12 mouse cellular contexts compared by ENCODE assay signal in the genomic region with DNA sequence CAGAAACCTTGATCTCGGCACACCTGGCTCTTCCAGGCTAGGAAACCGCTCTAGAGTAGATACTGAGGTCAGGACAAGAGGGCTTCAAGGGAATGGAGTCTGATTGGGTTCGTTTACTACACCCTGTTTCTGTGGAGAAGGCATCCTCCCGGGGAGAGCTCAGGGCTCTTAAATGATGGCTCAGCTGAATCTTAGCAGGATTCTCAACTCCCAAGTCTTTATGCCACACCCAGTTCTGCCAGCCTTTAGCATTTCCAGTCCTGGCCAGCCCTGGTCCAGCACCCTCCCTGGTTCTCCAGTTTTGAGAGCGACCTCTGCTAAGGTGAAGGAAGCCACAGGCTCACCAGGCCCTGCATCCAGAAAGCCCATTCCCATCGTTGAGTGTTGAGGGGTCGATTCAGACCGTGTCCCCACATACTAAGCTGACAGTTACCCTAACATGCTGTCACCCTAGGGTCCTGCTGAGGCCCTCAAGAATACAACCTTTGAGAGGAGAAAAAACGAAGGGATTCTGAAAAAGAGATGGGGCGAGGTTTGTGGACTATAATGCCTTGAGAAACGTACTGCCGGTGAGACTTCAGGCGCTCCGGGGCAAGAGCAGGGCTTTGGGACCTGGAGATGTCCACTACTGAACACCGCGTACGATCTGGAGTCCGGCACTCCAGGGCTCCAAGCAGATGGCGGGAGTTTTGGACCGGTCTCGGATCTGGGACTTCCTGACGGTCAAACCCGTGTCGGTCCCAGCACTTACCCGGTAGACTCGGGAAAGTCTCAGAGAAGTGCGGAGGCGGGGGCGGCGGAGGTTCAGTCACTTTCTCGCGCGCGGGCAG. TPM values are rescaled to one million over a fixed set of nuclear protein-coding genes. Genes with fewer than 3 reads are reported as not detected.
DNase-seq lines count a peak whose midpoint lies in the region; ATAC-seq and TF ChIP-seq lines count a peak whose summit lies in the region.
"Had no signal": no experiment of that assay in that cellular context is flagged by ENCODE, and none has a peak within 500 bp of the region (broad histone marks: within the 10 kb centered on the region; RNA-seq: fewer than 3 reads in every experiment).

No protein-coding gene starts in this region.

- TF ChIP-seq EP300 in heart, adult 2 months (IDR thresholded peaks at IDR 0.05; ENCODE audit: insufficient read depth, low read depth, low read length): no peak
- TF ChIP-seq EP300 in ES-Bruce4 (IDR thresholded peaks at IDR 0.05; ENCODE audit: insufficient read depth, low read depth, low read length): no peak

- no peak for DNase-seq in heart, adult 2 months
- DNase-seq in heart, adult 8-10 months (ENCODE audit: low spot score): no peak
- DNase-seq in midbrain, embryonic 10.5 days (ENCODE audit: low spot score): peak; percentile 53
- DNase-seq in left cerebral cortex, postnatal 4 days: no peak
- no peak for DNase-seq in urinary bladder, postnatal 4 days (ENCODE audit: low spot score in 2 of 2)
- no peak for DNase-seq in yolk sac, embryonic 10.5 days (ENCODE audit: low spot score)
- DNase-seq: kidney, adult 11 months had no signal

- H3K9ac ChIP-seq in heart, adult 2 months (ENCODE audit: low read depth, low read length): no peak overlapping the region
- H3K9ac ChIP-seq in ES-Bruce4 (ENCODE audit: low read depth, poor library complexity, severe bottlenecking): peak overlapping the region; percentile 91
- H3K9ac ChIP-seq in hindbrain, embryonic 12.5 days: peak overlapping the region; percentile 72

- peak overlapping the region; percentile 86 for H3K4me2 ChIP-seq in hindbrain, embryonic 12.5 days (replicated peaks)

- 6% methylated on average over 33 of the region's 34 CpGs for WGBS in heart, adult 2 months
- WGBS in hindbrain, embryonic 12.5 days: 2% methylated on average over 34 of the region's 34 CpGs
- 5% methylated on average over 34 of the region's 34 CpGs for WGBS in midbrain, embryonic 10.5 days

- H3K36me3 ChIP-seq in heart, adult 2 months (ENCODE audit: control insufficient read depth, insufficient read depth, low read length): no peaks in the 10 kb centered on the region
- no peaks in the 10 kb centered on the region for H3K36me3 ChIP-seq in ES-Bruce4 (ENCODE audit: control insufficient read depth, insufficient read depth, low read length, poor library complexity, severe bottlenecking)
- no peaks in the 10 kb centered on the region for H3K36me3 ChIP-seq in hindbrain, embryonic 12.5 days
- H3K36me3 ChIP-seq in midbrain, embryonic 10.5 days: no peaks in the 10 kb centered on the region

- H3K27ac ChIP-seq in heart, adult 2 months: no peak overlapping the region
- no peak overlapping the region for H3K27ac ChIP-seq in ES-Bruce4 (ENCODE audit: insufficient read depth, low read length)
- H3K27ac ChIP-seq in hindbrain, embryonic 12.5 days: no peak overlapping the region
- no peak overlapping the region; the same call in 1 of the 2 replicates for H3K27ac ChIP-seq in midbrain, embryonic 10.5 days (replicated peaks)

- ATAC-seq in hindbrain, embryonic 12.5 days (ENCODE audit: low FRiP score): no peak

- H3K4me3 ChIP-seq in heart, adult 2 months: peak overlapping the region; percentile 36; the same call in 1 of the 2 replicates
- H3K4me3 ChIP-seq in ES-Bruce4 (ENCODE audit: low read depth, low read length): peak overlapping the region; percentile 58
- H3K4me3 ChIP-seq in hindbrain, embryonic 12.5 days: peak overlapping the region; percentile 53
- peak overlapping the region; percentile 60 for H3K4me3 ChIP-seq in midbrain, embryonic 10.5 days

- peaks cover 26% of the 10 kb centered on the region for H3K27me3 ChIP-seq in heart, adult 2 months (ENCODE audit: control insufficient read depth, insufficient read depth, low read length)
- peaks cover 18% of the 10 kb centered on the region for H3K27me3 ChIP-seq in ES-Bruce4 (ENCODE audit: control insufficient read depth, insufficient read depth, low read length, poor library complexity, severe bottlenecking)
- H3K27me3 ChIP-seq in hindbrain, embryonic 12.5 days: peaks cover 84% of the 10 kb centered on the region
- peaks cover 97% of the 10 kb centered on the region for H3K27me3 ChIP-seq in midbrain, embryonic 10.5 days (ENCODE audit: low read depth, poor library complexity, severe bottlenecking)

- no peaks in the 10 kb centered on the region for H3K9me3 ChIP-seq in ES-Bruce4 (replicated peaks; ENCODE audit: control insufficient read depth, insufficient read depth, low read length, poor library complexity, severe bottlenecking)
- H3K9me3 ChIP-seq in hindbrain, embryonic 12.5 days (replicated peaks): no peaks in the 10 kb centered on the region
- no peaks in the 10 kb centered on the region for H3K9me3 ChIP-seq in midbrain, embryonic 10.5 days (replicated peaks)

- TF ChIP-seq CTCF in heart, adult 2 months (IDR thresholded peaks at IDR 0.05): no peak
- TF ChIP-seq CTCF in ES-Bruce4 (IDR thresholded peaks at IDR 0.05; ENCODE audit: low read depth, low read length): no peak

- TF ChIP-seq POLR2A in heart, adult 2 months (IDR thresholded peaks at IDR 0.05; ENCODE audit: insufficient read depth, low read depth, low read length): no peak
- TF ChIP-seq POLR2A in ES-Bruce4 (IDR thresholded peaks at IDR 0.05; ENCODE audit: insufficient read depth, low read length): no peak

- no peaks in the 10 kb centered on the region for H3K79me2 ChIP-seq in heart, adult 2 months (replicated peaks; ENCODE audit: control insufficient read depth, insufficient read depth, low read length)

- intact Hi-C loops in heart, adult 2 months (cut with DNase I): no loop called here
- intact Hi-C loops in left cerebral cortex, postnatal 4 days (cut with DNase I): no loop called here

- H3K4me1 ChIP-seq in heart, adult 2 months (ENCODE audit: control insufficient read depth, insufficient read depth, low read length): no peaks in the 10 kb centered on the region
- peaks cover 1% of the 10 kb centered on the region for H3K4me1 ChIP-seq in ES-Bruce4 (ENCODE audit: control insufficient read depth, insufficient read depth, low read length)
- H3K4me1 ChIP-seq in hindbrain, embryonic 12.5 days: peaks cover 32% of the 10 kb centered on the region
- peaks cover 39% of the 10 kb centered on the region for H3K4me1 ChIP-seq in midbrain, embryonic 10.5 days

RNA-seq across cellular contexts. Expression of gene Gbx1, which starts 1.4 kb away (rescaled TPM):
- total RNA-seq in heart, adult 2 months (2021): not detected
- polyA plus RNA-seq in heart, adult 2 months (2012; rRNA removed): 0.06 TPM in 1 of 2 replicates, not detected in the other
- not detected for total RNA-seq in heart, adult 8-10 months (2022)
- polyA plus RNA-seq in ES-Bruce4 (2011; ENCODE audit: insufficient read depth, insufficient read length, low read depth, missing spikeins): 0.20 TPM in 1 of 2 replicates, not detected in the other
- polyA plus RNA-seq in hindbrain, embryonic 12.5 days (2016; fragmentation: Nextera tagmentation; extraction: Ambion mirVana): 5.6 and 6.7 TPM in 2 replicates
- not detected in 2 replicates for polyA plus RNA-seq in midbrain, embryonic 10.5 days (2016; fragmentation: Nextera tagmentation; extraction: Ambion mirVana)
- 1 to 10 TPM in 1 of 2 experiments, not detected in 1; 1.2 TPM for total RNA-seq in left cerebral cortex, postnatal 4 days (2021)
- total RNA-seq: adrenal gland, adult 18-20 months; monocyte, adult 5-6 weeks had no signal
- polyA plus RNA-seq: small intestine, adult 2 months had no signal

RNA-seq across cellular contexts. Expression of gene Asb10, which starts 15.2 kb away (rescaled TPM):
- 10 to 100 TPM; 80.8 to 93.5 TPM for total RNA-seq in heart, adult 2 months (2021)
- polyA plus RNA-seq in heart, adult 2 months (2012; rRNA removed): 138 and 163 TPM in 2 replicates
- 100 to 1,000 TPM in 2 of 4 experiments, 10 to 100 TPM in 2; 97.3 to 112 (median 103) TPM for total RNA-seq in heart, adult 8-10 months (2022)
- polyA plus RNA-seq in ES-Bruce4 (2011; ENCODE audit: insufficient read depth, insufficient read length, low read depth, missing spikeins): not detected in 2 replicates
- 0.32 and 0.42 TPM in 2 replicates for polyA plus RNA-seq in hindbrain, embryonic 12.5 days (2016; fragmentation: Nextera tagmentation; extraction: Ambion mirVana)
- 0.06 and 0.15 TPM in 2 replicates for polyA plus RNA-seq in midbrain, embryonic 10.5 days (2016; fragmentation: Nextera tagmentation; extraction: Ambion mirVana)
- under 1 TPM in 1 of 2 experiments, not detected in 1; 0.60 TPM for total RNA-seq in left cerebral cortex, postnatal 4 days (2021)
- total RNA-seq: monocyte, adult 5-6 weeks had no signal

RNA-seq across cellular contexts. Expression of gene 4931409K22Rik, which starts 31.0 kb away (rescaled TPM):
- not detected for total RNA-seq in heart, adult 2 months (2021)
- 0.06 TPM in 1 of 2 replicates, not detected in the other for polyA plus RNA-seq in heart, adult 2 months (2012; rRNA removed)
- total RNA-seq in heart, adult 8-10 months (2022): not detected
- polyA plus RNA-seq in ES-Bruce4 (2011; ENCODE audit: insufficient read depth, insufficient read length, low read depth, missing spikeins): not detected in 2 replicates
- polyA plus RNA-seq in hindbrain, embryonic 12.5 days (2016; fragmentation: Nextera tagmentation; extraction: Ambion mirVana): not detected in 2 replicates
- 0.05 TPM in 1 of 2 replicates, not detected in the other for polyA plus RNA-seq in midbrain, embryonic 10.5 days (2016; fragmentation: Nextera tagmentation; extraction: Ambion mirVana)
- total RNA-seq in left cerebral cortex, postnatal 4 days (2021): not detected
- total RNA-seq: adrenal gland, adult 18-20 months; monocyte, adult 5-6 weeks had no signal
- polyA plus RNA-seq: small intestine, adult 2 months had no signal

RNA-seq across cellular contexts. Expression of gene Abcf2, which starts 51.7 kb away (rescaled TPM):
- total RNA-seq in heart, adult 2 months (2021): 10 to 100 TPM; 52.5 to 55.8 TPM
- polyA plus RNA-seq in heart, adult 2 months (2012; rRNA removed): 43.3 and 57.2 TPM in 2 replicates
- total RNA-seq in heart, adult 8-10 months (2022): 10 to 100 TPM; 53.6 to 60.6 (median 56.2) TPM
- polyA plus RNA-seq in ES-Bruce4 (2011; ENCODE audit: insufficient read depth, insufficient read length, low read depth, missing spikeins): 113 and 120 TPM in 2 replicates
- polyA plus RNA-seq in hindbrain, embryonic 12.5 days (2016; fragmentation: Nextera tagmentation; extraction: Ambion mirVana): 108 and 110 TPM in 2 replicates
- 160 and 170 TPM in 2 replicates for polyA plus RNA-seq in midbrain, embryonic 10.5 days (2016; fragmentation: Nextera tagmentation; extraction: Ambion mirVana)
- total RNA-seq in left cerebral cortex, postnatal 4 days (2021): 10 to 100 TPM; 52.9 to 54.7 TPM

Comparison
In these comparisons a context has a peak if more than half of its experiments do, and no peak if none do; other contexts are left out.
1. RNA of gene Asb10, which starts 15.2 kb away (polyA plus RNA-seq): 138 to 163 TPM in heart, adult 2 months; 0.32 to 0.42 TPM in hindbrain, embryonic 12.5 days, 0.06 to 0.15 TPM in midbrain, embryonic 10.5 days and not detected in ES-Bruce4; every median in the first group is over 10 times any median in the second.
2. Peak in every context shown above with its lines, with median percentiles within 50 percentile points of each other: H3K4me3 ChIP-seq.